Mouse (Mus musculus) urinary bladder, postnatal 10 days (tissue): ENCODE results near the gene Patj.

ENCODE experiments used
- DNase-seq: peaks from one replicate; pipeline ENCODE4 v3.0.0; 2022; ENCODE audit warnings: low spot score

Gene Patj

DNA sequence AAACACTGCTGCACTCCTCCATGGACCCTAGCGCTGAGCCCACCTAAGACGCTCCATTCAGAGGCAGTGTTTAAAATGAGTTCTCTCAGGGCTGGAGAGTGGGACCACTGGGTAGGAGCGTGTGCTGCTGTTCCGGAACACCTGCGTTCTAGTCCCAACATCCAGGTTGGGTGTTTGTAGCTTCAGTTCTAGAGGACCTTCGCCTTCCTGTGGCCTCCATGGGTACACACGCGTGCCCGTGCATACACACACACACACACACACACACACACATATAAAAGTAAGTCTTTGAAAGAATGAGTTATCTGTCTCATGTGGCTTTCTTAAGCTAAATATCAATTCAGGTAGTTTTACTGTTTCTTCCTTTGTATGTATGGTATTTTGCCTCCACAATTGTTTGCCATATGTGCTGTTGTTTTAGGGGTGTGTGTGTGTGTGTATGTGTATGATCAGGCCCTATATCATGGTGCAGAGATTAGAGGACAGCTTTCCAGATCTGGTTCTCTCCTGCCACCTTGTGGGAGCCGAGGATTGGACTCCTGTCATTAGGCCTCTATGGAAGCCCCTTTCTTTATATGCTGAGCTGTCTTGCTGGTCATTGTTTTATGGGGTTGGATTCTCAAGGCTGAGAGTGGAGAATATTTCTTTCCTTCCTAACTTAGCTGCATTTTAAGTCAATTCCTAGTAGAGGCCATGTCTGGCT lies 49.0 kb downstream of the Patj start:
- DNase-seq, result no peak

DNA sequence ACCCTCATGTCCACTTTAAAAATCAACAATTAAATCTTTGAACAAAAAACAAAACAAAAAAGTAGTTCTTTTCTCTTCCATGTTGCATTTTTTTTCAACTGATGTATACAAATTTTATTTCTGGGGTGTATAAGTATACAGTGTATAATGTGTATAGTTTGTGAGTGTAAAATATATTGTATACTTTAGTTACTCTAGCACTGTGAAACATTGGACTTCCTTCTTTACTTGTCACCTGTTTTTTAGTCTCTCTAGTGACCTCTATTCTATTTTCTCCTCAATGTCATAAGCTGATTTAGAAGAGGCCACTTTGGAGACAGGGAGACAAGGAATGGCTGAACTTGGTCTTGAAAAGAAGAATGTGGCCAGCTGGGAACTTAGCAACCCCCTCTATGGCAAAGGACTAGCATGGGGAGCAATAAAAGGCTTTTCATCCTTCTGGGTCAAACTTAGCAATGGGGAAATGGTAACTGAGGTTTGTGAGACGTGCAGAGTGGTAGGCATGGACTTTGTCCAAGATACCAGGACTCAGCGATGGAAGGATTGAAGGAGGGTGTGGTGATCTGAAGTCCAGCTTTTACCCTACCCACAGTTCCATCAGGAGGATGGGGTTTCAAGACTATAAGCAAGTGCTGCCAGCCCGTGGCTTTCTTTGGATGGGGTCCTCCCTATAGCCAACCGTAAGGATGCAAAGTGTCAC lies 54.1 kb downstream of the Patj start:
- no peak for DNase-seq

DNA sequence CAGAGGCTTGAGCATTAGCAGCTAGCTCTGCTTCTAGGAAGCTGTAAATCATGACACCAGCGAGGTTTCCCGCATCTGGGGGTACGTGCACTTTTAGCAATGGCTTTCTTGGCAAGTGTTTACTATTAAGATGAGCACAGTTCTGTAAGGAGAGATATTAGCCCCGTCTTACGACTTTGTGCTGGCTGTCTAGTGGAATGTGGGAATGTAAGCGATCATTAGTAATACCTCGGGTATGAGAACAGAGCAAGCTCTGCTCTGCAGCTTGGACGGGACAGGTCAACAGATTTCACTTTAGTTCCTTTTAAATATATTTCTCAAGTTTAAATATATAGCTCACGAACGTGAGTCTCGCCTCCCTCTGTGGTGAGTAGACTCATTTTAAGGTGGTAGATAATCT lies 54.7 kb downstream of the Patj start:
- no peak for DNase-seq

DNA sequence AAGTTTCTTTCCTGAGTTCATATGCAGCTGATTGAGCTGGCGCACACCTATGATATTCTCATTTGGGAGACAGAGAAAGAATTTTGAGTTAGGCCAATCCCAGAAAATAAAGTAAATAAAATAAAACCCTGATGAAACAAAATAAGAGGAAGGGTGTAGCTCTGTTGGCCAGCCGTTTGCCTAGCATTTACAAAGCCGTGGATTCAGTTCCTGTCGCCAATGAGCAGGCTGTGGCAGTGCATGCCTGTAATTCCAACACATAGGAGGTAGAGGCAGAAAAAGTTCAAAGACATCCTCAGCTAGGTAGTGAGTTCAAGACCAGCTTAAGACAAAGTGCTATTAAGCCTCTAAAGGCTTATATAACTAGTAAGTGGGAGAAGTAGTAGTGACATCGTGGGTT lies 55.2 kb downstream of the Patj start:
- DNase-seq, result no peak

DNA sequence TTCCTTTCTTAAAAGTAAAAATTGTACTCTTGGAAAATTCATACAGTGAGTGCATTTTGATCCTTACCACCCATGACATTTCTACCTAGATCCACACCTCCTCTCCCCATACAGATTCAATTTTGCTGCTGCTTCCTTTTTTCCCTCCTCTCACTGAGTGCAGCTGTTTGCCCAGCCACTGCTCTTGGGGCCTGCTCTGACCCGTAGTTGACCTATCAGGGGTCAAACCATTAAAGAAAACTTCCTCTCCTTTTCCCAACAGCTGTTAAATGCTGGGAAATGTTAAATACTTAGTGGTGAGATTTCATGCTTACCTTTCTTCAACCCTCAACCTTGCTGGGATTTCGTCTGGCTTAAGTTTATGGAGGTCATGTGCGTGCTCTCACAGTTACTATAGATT lies 55.7 kb downstream of the Patj start:
- DNase-seq, result no peak

GRCm38 (mm10) chr4:98452725-98453124 lies 57.1 kb downstream of the Patj start:
- no peak for DNase-seq

DNA sequence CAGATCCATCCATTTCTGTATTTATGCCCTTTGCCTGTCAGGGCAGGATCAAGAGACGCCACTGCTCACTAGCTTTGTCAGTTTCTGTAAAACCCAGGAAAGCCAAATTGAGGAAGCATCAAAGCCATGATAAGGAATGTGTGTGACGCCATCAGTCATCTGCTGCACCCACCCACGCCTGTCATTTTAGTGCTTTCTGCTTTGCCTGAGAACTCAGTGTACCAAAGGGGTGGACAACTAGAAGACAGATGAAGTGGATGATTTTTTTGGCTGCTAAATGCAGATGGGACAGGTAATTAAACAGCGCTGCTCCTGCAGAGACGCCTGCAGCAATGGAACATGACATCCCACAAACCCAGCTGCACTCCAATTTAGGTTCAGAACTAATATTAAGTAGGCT lies 57.6 kb downstream of the Patj start:
- no peak for DNase-seq

DNA sequence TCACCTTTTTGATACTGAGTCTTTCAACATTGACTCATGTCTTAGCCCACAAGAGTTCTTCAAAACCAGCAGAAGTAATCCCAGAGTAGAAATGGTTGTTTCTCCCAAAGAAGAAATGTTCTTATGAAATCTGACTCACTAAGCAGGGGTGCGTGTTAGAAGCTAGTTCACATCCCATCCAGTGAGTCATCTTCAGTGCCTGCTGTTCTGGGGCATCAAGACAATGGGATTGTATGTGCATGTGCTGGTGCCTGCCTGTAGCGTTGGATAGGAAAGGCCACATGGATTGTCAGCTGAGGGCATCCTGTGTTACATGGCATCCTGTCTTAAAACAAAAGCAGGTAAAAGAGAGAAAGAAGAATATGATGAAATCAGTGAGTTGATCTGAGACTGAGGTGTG lies 59.8 kb downstream of the Patj start:
- no peak for DNase-seq

DNA sequence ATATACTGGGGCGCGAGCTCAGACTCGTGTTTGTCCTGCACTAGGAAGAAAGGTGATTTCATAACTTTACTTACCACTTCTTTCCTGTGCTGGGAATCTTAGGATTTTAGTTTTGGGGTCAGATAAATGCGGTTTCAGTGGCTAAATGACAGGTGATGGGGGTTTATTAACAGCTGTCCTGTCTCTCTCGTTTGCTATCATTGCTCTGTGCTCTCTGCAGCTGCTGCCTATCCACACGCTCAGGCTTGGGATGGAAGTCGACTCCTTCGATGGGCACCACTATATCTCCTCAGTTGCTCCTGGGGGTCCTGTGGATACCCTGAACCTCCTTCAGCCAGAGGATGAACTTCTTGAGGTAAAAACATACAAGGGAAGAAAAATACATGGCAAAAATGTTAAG lies 60.3 kb downstream of the Patj start:
- DNase-seq, result no peak

- DNase-seq, result no peak
These were observed 66.3 kb downstream of the Patj start for GRCm38 (mm10) chr4:98461804-98462341.

DNA sequence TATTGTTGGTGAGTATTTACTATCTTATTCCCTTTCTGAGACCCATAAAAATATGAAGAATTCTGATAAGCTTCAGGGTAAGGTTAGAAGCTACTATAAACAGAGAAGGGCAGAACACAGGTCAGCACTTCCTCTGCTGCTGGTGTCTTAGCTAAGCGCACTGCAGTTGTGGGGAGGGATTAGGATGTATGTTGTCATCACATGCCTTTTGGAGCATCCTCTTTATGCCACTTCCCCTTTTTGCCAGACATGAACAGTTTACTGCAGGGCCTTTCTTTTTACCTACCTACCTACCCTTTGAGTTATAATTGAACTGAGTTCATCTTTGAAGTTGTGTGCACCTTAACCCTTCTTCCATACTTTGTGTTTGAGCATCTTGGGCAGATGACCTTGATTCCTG lies 69.9 kb downstream of the Patj start:
- no peak for DNase-seq

DNA sequence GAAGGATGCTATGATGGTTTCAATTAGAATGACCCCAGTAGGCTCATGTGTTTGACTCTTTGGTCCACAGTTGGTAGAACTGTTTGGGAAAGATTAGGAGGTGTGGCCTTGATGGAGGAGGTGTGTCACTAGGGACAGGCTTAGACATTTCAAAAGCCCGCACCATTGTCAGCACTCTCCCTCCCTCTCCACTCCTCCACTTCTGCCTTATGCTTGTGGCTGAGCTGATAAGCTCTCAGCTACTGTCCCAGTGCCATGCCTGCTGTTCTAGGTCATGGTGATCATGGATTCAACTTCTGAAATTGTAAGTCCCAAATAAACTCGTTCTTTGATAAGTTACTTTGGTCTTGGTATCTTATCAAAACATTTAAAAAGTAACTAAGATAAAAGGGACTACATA lies 70.3 kb downstream of the Patj start:
- no peak for DNase-seq

GRCm38 (mm10) chr4:98471376-98471775 lies 75.8 kb downstream of the Patj start:
- no peak for DNase-seq

DNA sequence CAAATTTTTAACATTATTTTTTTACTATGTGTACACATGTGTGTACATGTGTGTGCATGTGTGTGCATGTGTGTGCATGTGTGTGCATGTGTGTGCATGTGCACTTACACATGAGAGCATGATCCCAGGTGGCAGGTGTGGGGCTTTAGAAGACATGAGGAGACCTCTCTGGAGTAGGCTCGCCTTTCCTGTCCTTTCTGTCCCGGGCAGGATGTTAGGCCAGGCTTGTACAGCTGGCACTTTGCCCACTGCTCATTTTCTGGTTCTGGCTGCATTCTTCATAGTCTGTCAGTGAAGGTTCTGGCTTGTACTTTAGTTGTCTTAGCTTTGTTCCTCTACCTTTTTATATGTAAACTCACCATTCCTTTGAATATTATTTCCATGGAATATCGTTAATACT lies 77.9 kb downstream of the Patj start:
- DNase-seq, result no peak

GRCm38 (mm10) chr4:98478005-98478404 lies 82.4 kb downstream of the Patj start:
- no peak for DNase-seq

- DNase-seq, result no peak
These were observed 90.9 kb downstream of the Patj start for GRCm38 (mm10) chr4:98486475-98486874.

DNA sequence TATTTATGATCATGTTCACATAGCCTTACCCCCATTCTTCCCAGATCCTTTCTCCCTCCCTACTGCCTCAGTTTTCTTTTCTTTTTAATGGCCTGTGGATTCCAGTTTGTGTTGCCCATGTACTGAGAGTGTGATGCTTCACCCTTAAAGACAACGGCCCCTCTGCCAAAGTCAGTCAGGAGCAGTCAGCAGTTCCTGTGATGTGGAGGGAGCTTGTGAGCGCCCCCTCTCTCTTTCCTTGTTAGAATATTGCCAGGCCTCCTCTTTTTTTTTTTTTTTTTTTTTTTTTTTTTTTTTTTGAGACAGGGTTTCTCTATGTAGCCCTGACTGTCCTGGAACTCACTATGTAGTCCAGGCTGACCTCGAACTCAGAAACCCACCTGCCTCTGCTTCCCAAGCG lies 91.3 kb downstream of the Patj start:
- DNase-seq, result no peak

DNA sequence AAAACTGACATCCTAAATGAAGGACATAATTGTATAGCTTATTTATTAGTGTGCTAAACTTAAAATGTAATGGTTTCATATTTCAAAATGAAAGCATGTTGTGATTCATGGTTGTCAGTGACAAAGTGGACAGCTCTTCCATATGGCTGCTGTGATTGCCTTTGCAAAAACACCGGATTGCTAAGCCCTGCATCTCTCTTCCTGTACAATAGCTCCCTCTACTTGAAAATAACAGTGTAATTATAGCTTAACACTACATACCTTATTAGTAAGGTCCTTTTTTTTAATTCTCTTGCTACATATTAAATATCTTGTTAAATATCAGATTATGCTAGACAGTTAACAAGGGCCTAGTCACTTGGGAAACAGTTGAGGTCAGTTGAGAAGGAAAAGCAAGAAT lies 93.8 kb downstream of the Patj start:
- no peak for DNase-seq

GRCm38 (mm10) chr4:98498341-98498740 lies 102.8 kb downstream of the Patj start:
- no peak for DNase-seq

GRCm38 (mm10) chr4:98500182-98500581 lies 104.6 kb downstream of the Patj start:
- no peak for DNase-seq

- no peak for DNase-seq
These were observed 105.3 kb downstream of the Patj start for GRCm38 (mm10) chr4:98500875-98501274.

- no peak for DNase-seq
These were observed 109.2 kb downstream of the Patj start for GRCm38 (mm10) chr4:98504743-98505142.

GRCm38 (mm10) chr4:98508471-98509271 lies 113.1 kb downstream of the Patj start:
- DNase-seq, result no peak
